Mouse (Mus musculus) midbrain, postnatal 0 days (tissue): ENCODE measurements around the gene Stk10. TPM values are rescaled to one million over a fixed set of nuclear protein-coding genes. Genes with fewer than 3 reads are reported as not detected.

ENCODE experiments used
- ATAC-seq: fragments of 200-750 bp; cut with Nextera tagmentation; 2 replicates; pipeline ENCODE4 v1.8.0; 2017; ENCODE audit warnings: moderate number of reproducible peaks, mild to moderate bottlenecking, moderate TSS enrichment, moderate library complexity; ENCODE audit not compliant: low FRiP score
- DNase-seq: peaks from one replicate; pipeline ENCODE4 v3.0.0-alpha.2; 2015; ENCODE audit warnings: low spot score
- H3K27ac ChIP-seq: fragments of 300-500 bp; sonication (generic); 2 replicates; pipeline ENCODE4 v1.5.1; 2014; ENCODE audit warnings: low read depth, mild to moderate bottlenecking, low read length, mixed read lengths
- H3K27me3 ChIP-seq: fragments of 300-500 bp; sonication (generic); 2 replicates; pipeline ENCODE4 v1.6.1; 2014; ENCODE audit warnings: low read length, control low read depth, mixed read lengths; ENCODE audit not compliant: insufficient read depth
- H3K36me3 ChIP-seq: fragments of 300-500 bp; sonication (generic); 2 replicates; pipeline ENCODE4 v1.6.1; 2014; ENCODE audit warnings: low read length, control low read depth, mixed read lengths; ENCODE audit not compliant: insufficient read depth
- H3K4me1 ChIP-seq: fragments of 300-500 bp; sonication (generic); 2 replicates; pipeline ENCODE4 v1.6.1; 2014; ENCODE audit warnings: mild to moderate bottlenecking, control low read depth, antibody characterized with exemption, low read length, mixed read lengths; ENCODE audit not compliant: insufficient read depth
- H3K4me2 ChIP-seq: fragments of 300-500 bp; sonication (generic); 2 replicates; pipeline ENCODE4 v1.6.1; 2014; ENCODE audit warnings: low read depth, mild to moderate bottlenecking, low read length, mixed read lengths; ENCODE audit not compliant: poor library complexity, severe bottlenecking
- H3K4me3 ChIP-seq: fragments of 300-500 bp; sonication (generic); 2 replicates; pipeline ENCODE4 v1.5.1; 2014; ENCODE audit warnings: low read depth, mild to moderate bottlenecking, low read length, moderate library complexity
- H3K9ac ChIP-seq: fragments of 300-500 bp; sonication (generic); replicated peaks from 2 replicates; pipeline ENCODE4 v1.6.1; 2014; ENCODE audit warnings: mild to moderate bottlenecking, low read length, moderate library complexity, mixed read lengths; ENCODE audit not compliant: poor library complexity, severe bottlenecking
- H3K9me3 ChIP-seq: fragments of 300-500 bp; sonication (generic); 2 replicates; pipeline ENCODE4 v1.6.1; 2016; ENCODE audit warnings: low read length, control low read depth
- CTCF ChIP-seq: IDR thresholded peaks from 2 replicates; pipeline ENCODE4 v1.5.1; 2016; ENCODE audit warnings: antibody characterized with exemption, mild to moderate bottlenecking
- WGBS: fragments of 180-500 bp; shearing (Covaris S2); extraction: QIAGEN DNeasy Blood & Tissue Kit; methylation state at CpG from one replicate; pipeline ENCODE4 v1.1.7; 2014; 5-methylcytosine and 5-hydroxymethylcytosine counted together
- polyA plus RNA-seq: library from polyadenylated mRNA; unstranded; fragments of >200 nt; fragmentation: Nextera tagmentation; extraction: Ambion mirVana; gene quantifications from 2 replicates; pipeline ENCODE4 v1.2.1, GENCODE M21; 2015
- total RNA-seq: library from RNA; depleted of rRNA; stranded (reverse); fragments of >200 nt; gene quantifications from 2 replicates; pipeline ENCODE4 v1.2.3, GENCODE M21; 2014

The Stk10 gene
- total and polyA plus RNA-seq, 2 experiments from 2014 or later = 0.99 to 9.4 TPM

GRCm38 (mm10) chr11:32488808-32489670 lies 44.1 kb upstream of the Stk10 start:
- DNase-seq (no peak), ATAC-seq (no peak)
- Histone ChIP-seq H3K36me3 (no peaks in the 10 kb centered on the region), H3K27ac (no peak overlapping the region), H3K27me3 (no peaks in the 10 kb centered on the region), H3K9me3 (no peaks in the 10 kb centered on the region), H3K4me1 (no peaks in the 10 kb centered on the region; the same call in 1 of the 2 replicates), H3K9ac (no peak overlapping the region), H3K4me2 (no peak overlapping the region), H3K4me3 (no peak overlapping the region)
- TF ChIP-seq CTCF = no peak
- WGBS = 87% methylated on average over 5 of the region's 5 CpGs

GRCm38 (mm10) chr11:32491079-32491478 lies 42.0 kb upstream of the Stk10 start:
- no peaks in the 10 kb centered on the region for H3K36me3 ChIP-seq
- H3K27ac ChIP-seq = no peak overlapping the region
- H3K4me1 ChIP-seq = no peaks in the 10 kb centered on the region; the same call in 1 of the 2 replicates
- TF ChIP-seq CTCF = no peak
- no peak overlapping the region for H3K4me3 ChIP-seq
- no peaks in the 10 kb centered on the region for H3K27me3 ChIP-seq
- no peak overlapping the region for H3K9ac ChIP-seq
- H3K4me2 ChIP-seq = no peak overlapping the region
- ATAC-seq (no peak), DNase-seq (no peak)
- WGBS = 100% methylated on average over 2 of the region's 2 CpGs
- H3K9me3 ChIP-seq = no peaks in the 10 kb centered on the region

- Histone ChIP-seq H3K9ac (no peak overlapping the region), H3K4me3 (no peak overlapping the region), H3K27ac (no peak overlapping the region), H3K4me1 (no peaks in the 10 kb centered on the region; the same call in 1 of the 2 replicates), H3K4me2 (no peak overlapping the region), H3K9me3 (no peaks in the 10 kb centered on the region), H3K27me3 (no peaks in the 10 kb centered on the region), H3K36me3 (no peaks in the 10 kb centered on the region)
- no peak for DNase-seq
- TF ChIP-seq CTCF = no peak
- ATAC-seq = no peak
Measured at GRCm38 (mm10) chr11:32493312-32493711, 39.8 kb upstream of the Stk10 start.

- no peaks in the 10 kb centered on the region for H3K9me3 ChIP-seq
- H3K27ac ChIP-seq = no peak overlapping the region
- no peak overlapping the region for H3K4me2 ChIP-seq
- no peaks in the 10 kb centered on the region for H3K27me3 ChIP-seq
- TF ChIP-seq CTCF = no peak
- H3K36me3 ChIP-seq = 0 out of 2 replicates have a peak, but pooled peaks cover 2% of the 10 kb centered on the region
- H3K9ac ChIP-seq = no peak overlapping the region
- H3K4me1 ChIP-seq = no peaks in the 10 kb centered on the region
- H3K4me3 ChIP-seq = no peak overlapping the region
- DNase-seq (no peak), ATAC-seq (no peak)
- 82% methylated on average over 2 of the region's 2 CpGs for WGBS
Measured at GRCm38 (mm10) chr11:32495283-32495682, 37.8 kb upstream of the Stk10 start.

GRCm38 (mm10) chr11:32498757-32499535 lies 34.2 kb upstream of the Stk10 start:
- H3K4me1 ChIP-seq = no peaks in the 10 kb centered on the region
- no peak for TF ChIP-seq CTCF
- H3K9me3 ChIP-seq = no peaks in the 10 kb centered on the region
- H3K9ac ChIP-seq = no peak overlapping the region
- DNase-seq = peak; percentile 42
- WGBS = 74% methylated on average over 7 of the region's 7 CpGs
- no peak overlapping the region for H3K4me3 ChIP-seq
- H3K4me2 ChIP-seq = no peak overlapping the region
- H3K27me3 ChIP-seq = no peaks in the 10 kb centered on the region
- no peak for ATAC-seq
- no peak overlapping the region for H3K27ac ChIP-seq
- 0 out of 2 replicates have a peak, but pooled peaks cover 2% of the 10 kb centered on the region for H3K36me3 ChIP-seq

- H3K36me3 ChIP-seq = 0 out of 2 replicates have a peak, but pooled peaks cover 2% of the 10 kb centered on the region
- TF ChIP-seq CTCF = peak; percentile 41
- H3K27me3 ChIP-seq = no peaks in the 10 kb centered on the region
- WGBS = 94% methylated on average over 4 of the region's 4 CpGs
- H3K4me1 ChIP-seq = no peaks in the 10 kb centered on the region
- H3K4me2 ChIP-seq = no peak overlapping the region
- no peak overlapping the region for H3K4me3 ChIP-seq
- H3K9me3 ChIP-seq = no peaks in the 10 kb centered on the region
- no peak for ATAC-seq
- H3K27ac ChIP-seq = no peak overlapping the region
- H3K9ac ChIP-seq = no peak overlapping the region
- no peak for DNase-seq
Measured at GRCm38 (mm10) chr11:32499931-32500330, 33.2 kb upstream of the Stk10 start.
